Mouse (Mus musculus) liver, embryonic 16.5 days (tissue): Measurements from ENCODE around the gene Gzf1. TPM values are rescaled to one million over a fixed set of nuclear protein-coding genes. Genes with fewer than 3 reads are reported as not detected.

Source experiments
- ATAC-seq: fragments of 200-750 bp; cut with Nextera tagmentation; 2 replicates; pipeline ENCODE4 v1.8.0; 2017; ENCODE audit warnings: low read depth, mild to moderate bottlenecking, moderate number of reproducible peaks, moderate library complexity
- H3K27ac ChIP-seq: fragments of 300-500 bp; sonication (generic); 2 replicates; pipeline ENCODE4 v1.5.1; 2014; ENCODE audit warnings: mild to moderate bottlenecking, low read length
- H3K27me3 ChIP-seq: fragments of 300-500 bp; sonication (generic); 2 replicates; pipeline ENCODE4 v1.6.1; 2014; ENCODE audit warnings: low read depth, low read length, mixed read lengths; ENCODE audit not compliant: control insufficient read depth, insufficient read depth
- H3K36me3 ChIP-seq: fragments of 300-500 bp; sonication (generic); 2 replicates; pipeline ENCODE4 v1.6.1; 2014; ENCODE audit warnings: mild to moderate bottlenecking; ENCODE audit not compliant: control insufficient read depth, insufficient read depth
- H3K4me1 ChIP-seq: fragments of 300-500 bp; sonication (generic); 2 replicates; pipeline ENCODE4 v1.6.1; 2014; ENCODE audit warnings: low read depth, low read length, mixed read lengths; ENCODE audit not compliant: control insufficient read depth
- H3K4me2 ChIP-seq: fragments of 300-500 bp; sonication (generic); 2 replicates; pipeline ENCODE4 v1.6.1; 2014; ENCODE audit warnings: low read depth, low read length, mixed read lengths
- H3K4me3 ChIP-seq: fragments of 300-500 bp; sonication (generic); 2 replicates; pipeline ENCODE4 v1.5.1; 2014; ENCODE audit warnings: low read depth, mild to moderate bottlenecking, low read length
- H3K9ac ChIP-seq: fragments of 300-500 bp; sonication (generic); 2 replicates; pipeline ENCODE4 v1.6.1; 2014; ENCODE audit warnings: low read depth, low read length
- H3K9me3 ChIP-seq: fragments of 300-500 bp; sonication (generic); replicated peaks from 2 replicates; pipeline ENCODE4 v1.6.1; 2016; ENCODE audit warnings: low read length; ENCODE audit not compliant: control insufficient read depth
- WGBS: fragments of 180-500 bp; shearing (Covaris S2); extraction: QIAGEN DNeasy Blood & Tissue Kit; methylation state at CpG from one replicate; pipeline ENCODE4 v1.1.7; 2014; ENCODE audit not compliant: insufficient replicate concordance; 5-methylcytosine and 5-hydroxymethylcytosine counted together
- polyA plus RNA-seq: library from polyadenylated mRNA; unstranded; fragments of >200 nt; fragmentation: Nextera tagmentation; extraction: Ambion mirVana; gene quantifications from 2 replicates; pipeline ENCODE4 v1.2.1, GENCODE M21; 2015

The Gzf1 gene
- 11.7 and 13.9 TPM in 2 replicates for polyA plus RNA-seq

- Histone ChIP-seq H3K27ac (peak within 1 kb of the TSS; percentile 90), H3K9ac (peak within 1 kb of the TSS; percentile 88), H3K9me3 (no peaks in the 10 kb centered on the region), H3K36me3 (peaks cover 20% of the 10 kb centered on the region), H3K27me3 (no peaks in the 10 kb centered on the region), H3K4me1 (peaks cover 40% of the 10 kb centered on the region), H3K4me3 (peak within 1 kb of the TSS; percentile 88), H3K4me2 (peak within 1 kb of the TSS; percentile 77)
- WGBS = under 1% methylated on average over 39 of the region's 39 CpGs
- ATAC-seq = peak; percentile 92
Measured at GRCm38 (mm10) chr2:148680775-148681291, at the start of gene Gzf1. Gzf1 (plus strand) TSS chr2:148681023.

GRCm38 (mm10) chr2:148631602-148632001 lies 49.2 kb upstream of the Gzf1 start:
- Histone ChIP-seq H3K4me1 (no peaks in the 10 kb centered on the region), H3K4me2 (no peak overlapping the region), H3K9me3 (no peaks in the 10 kb centered on the region), H3K27me3 (no peaks in the 10 kb centered on the region), H3K9ac (no peak overlapping the region), H3K4me3 (no peak overlapping the region), H3K36me3 (no peaks in the 10 kb centered on the region), H3K27ac (no peak overlapping the region)
- 62% methylated on average over 3 of the region's 3 CpGs for WGBS
- no peak for ATAC-seq

GRCm38 (mm10) chr2:148634466-148634865 lies 46.4 kb upstream of the Gzf1 start:
- no peaks in the 10 kb centered on the region for H3K9me3 ChIP-seq
- H3K27me3 ChIP-seq = no peaks in the 10 kb centered on the region
- WGBS = 61% methylated on average over 4 of the region's 4 CpGs
- H3K4me1 ChIP-seq = no peaks in the 10 kb centered on the region
- H3K4me2 ChIP-seq = no peak overlapping the region
- H3K9ac ChIP-seq = no peak overlapping the region
- H3K27ac ChIP-seq = no peak overlapping the region
- no peak overlapping the region for H3K4me3 ChIP-seq
- no peaks in the 10 kb centered on the region for H3K36me3 ChIP-seq
- no peak for ATAC-seq

GRCm38 (mm10) chr2:148642610-148643370 lies 38.0 kb upstream of the Gzf1 start:
- Histone ChIP-seq H3K4me2 (no peak overlapping the region), H3K9ac (no peak overlapping the region), H3K36me3 (no peaks in the 10 kb centered on the region), H3K27ac (no peak overlapping the region), H3K4me3 (no peak overlapping the region), H3K4me1 (no peaks in the 10 kb centered on the region), H3K9me3 (no peaks in the 10 kb centered on the region), H3K27me3 (no peaks in the 10 kb centered on the region)
- WGBS = 30% methylated on average over 1 of the region's 1 CpGs
- ATAC-seq = no peak

GRCm38 (mm10) chr2:148644421-148645000 lies 36.3 kb upstream of the Gzf1 start:
- Histone ChIP-seq H3K9me3 (no peaks in the 10 kb centered on the region), H3K9ac (no peak overlapping the region), H3K4me2 (no peak overlapping the region), H3K27me3 (no peaks in the 10 kb centered on the region), H3K36me3 (no peaks in the 10 kb centered on the region), H3K4me1 (no peaks in the 10 kb centered on the region), H3K27ac (no peak overlapping the region), H3K4me3 (no peak overlapping the region)
- no peak for ATAC-seq
- 66% methylated on average over 6 of the region's 6 CpGs for WGBS

GRCm38 (mm10) chr2:148650587-148651357 lies 30.1 kb upstream of the Gzf1 start:
- no peaks in the 10 kb centered on the region for H3K36me3 ChIP-seq
- no peak overlapping the region for H3K27ac ChIP-seq
- no peak overlapping the region for H3K9ac ChIP-seq
- no peaks in the 10 kb centered on the region for H3K9me3 ChIP-seq
- H3K4me3 ChIP-seq = no peak overlapping the region
- ATAC-seq = no peak
- H3K27me3 ChIP-seq = no peaks in the 10 kb centered on the region
- WGBS = 39% methylated on average over 3 of the region's 3 CpGs
- no peak overlapping the region for H3K4me2 ChIP-seq
- no peaks in the 10 kb centered on the region for H3K4me1 ChIP-seq

- Histone ChIP-seq H3K4me3 (no peak overlapping the region), H3K36me3 (no peaks in the 10 kb centered on the region), H3K9ac (no peak overlapping the region), H3K27me3 (no peaks in the 10 kb centered on the region), H3K4me1 (no peaks in the 10 kb centered on the region), H3K9me3 (no peaks in the 10 kb centered on the region), H3K27ac (no peak overlapping the region), H3K4me2 (no peak overlapping the region)
- ATAC-seq = 0 out of 2 replicates have a peak, but pooled peaks have one; percentile 21
- under 1% methylated on average over 3 of the region's 3 CpGs for WGBS
Measured at GRCm38 (mm10) chr2:148654961-148655360, 25.9 kb upstream of the Gzf1 start.

- Histone ChIP-seq H3K27ac (no peak overlapping the region), H3K4me3 (no peak overlapping the region), H3K9ac (no peak overlapping the region), H3K4me1 (no peaks in the 10 kb centered on the region), H3K4me2 (no peak overlapping the region), H3K27me3 (no peaks in the 10 kb centered on the region), H3K9me3 (no peaks in the 10 kb centered on the region), H3K36me3 (no peaks in the 10 kb centered on the region)
- WGBS = 76% methylated on average over 1 of the region's 1 CpGs
- ATAC-seq = no peak
Measured at GRCm38 (mm10) chr2:148663458-148663857, 17.4 kb upstream of the Gzf1 start.
